Mouse (Mus musculus): Measurements from ENCODE around the gene Ugt1a9. TPM values are rescaled to one million over a fixed set of nuclear protein-coding genes. Genes with fewer than 3 reads are reported as not detected.

Gene Ugt1a9
- total and polyA plus RNA-seq, 3 experiments, result not detected

GRCm38 (mm10) chr1:88227482-88227881 is 156.9 kb downstream of the Ugt1a9 start:
- dilution Hi-C loops (cut with MboI; ENCODE audit: extremely low pct_ligation_motif_present, extremely low pct_unique_long_range_greater_than_20kb, low sequenced_read_pairs) (no loop called here), in situ Hi-C loops (cut with MboI; ENCODE audit: low pct_ligation_motif_present, low pct_unique_long_range_greater_than_20kb, low sequenced_read_pairs) (no loop called here)
- H3K79me2 ChIP-seq (replicated peaks; ENCODE audit: control insufficient read depth, extremely low read depth, insufficient read depth, poor library complexity, severe bottlenecking), result no peaks in the 10 kb centered on the region
- no peak overlapping the region for H3K27ac ChIP-seq (ENCODE audit: insufficient read depth, low read depth)
- peaks cover 64% of the 10 kb centered on the region for H3K9me3 ChIP-seq (replicated peaks; ENCODE audit: low read length)
- no peak overlapping the region for H3K4me2 ChIP-seq (ENCODE audit: insufficient read depth, low read depth, poor library complexity, severe bottlenecking)
- 0 out of 4 replicates have a peak, but pooled peaks cover 0 to 3% of the 10 kb centered on the region in 2 experiments for H3K4me1 ChIP-seq (ENCODE audit: control insufficient read depth in 1 of 2, insufficient read depth in 2 of 2)
- H3K9ac ChIP-seq (ENCODE audit: insufficient read depth, low read depth), result no peak overlapping the region
- H3K4me3 ChIP-seq (replicated peaks in 1 of 3; ENCODE audit: low read depth in 2 of 3, low read length in 2 of 3, poor library complexity in 1 of 3), result no peak overlapping the region
- H3K27me3 ChIP-seq (replicated peaks), result no peaks in the 10 kb centered on the region
- TF ChIP-seq MAX (IDR thresholded peaks at IDR 0.05; ENCODE audit: low read length) (peak; percentile 44; the same call in 1 of the 2 replicates), ZKSCAN1 (IDR thresholded peaks at IDR 0.05; ENCODE audit: borderline replicate concordance, low read depth, low read length) (no peak)
- H3K36me3 ChIP-seq (replicated peaks in 1 of 2; ENCODE audit: control insufficient read depth in 1 of 2, insufficient read depth in 1 of 2, low read length in 1 of 2), result no peaks in the 10 kb centered on the region
- DNase-seq (ENCODE audit: extremely low read depth), result no peak

GRCm38 (mm10) chr1:88228121-88228520 is 157.5 kb downstream of the Ugt1a9 start:
- Histone ChIP-seq H3K27me3 (replicated peaks) (no peaks in the 10 kb centered on the region), H3K9me3 (replicated peaks; ENCODE audit: low read length) (peaks cover 71% of the 10 kb centered on the region), H3K79me2 (replicated peaks; ENCODE audit: control insufficient read depth, extremely low read depth, insufficient read depth, poor library complexity, severe bottlenecking) (no peaks in the 10 kb centered on the region), H3K4me2 (ENCODE audit: insufficient read depth, low read depth, poor library complexity, severe bottlenecking) (no peak overlapping the region), H3K9ac (ENCODE audit: insufficient read depth, low read depth) (no peak overlapping the region), H3K27ac (ENCODE audit: insufficient read depth, low read depth) (no peak overlapping the region), H3K4me1 (ENCODE audit: control insufficient read depth in 1 of 2, insufficient read depth in 2 of 2) (0 out of 4 replicates have a peak, but pooled peaks cover 0 to 3% of the 10 kb centered on the region in 2 experiments), H3K36me3 (replicated peaks in 1 of 2; ENCODE audit: control insufficient read depth in 1 of 2, insufficient read depth in 1 of 2, low read length in 1 of 2) (no peaks in the 10 kb centered on the region), H3K4me3 (replicated peaks in 1 of 3; ENCODE audit: low read depth in 2 of 3, low read length in 2 of 3, poor library complexity in 1 of 3) (no peak overlapping the region)
- dilution Hi-C loops (cut with MboI; ENCODE audit: extremely low pct_ligation_motif_present, extremely low pct_unique_long_range_greater_than_20kb, low sequenced_read_pairs) (no loop called here), in situ Hi-C loops (cut with MboI; ENCODE audit: low pct_ligation_motif_present, low pct_unique_long_range_greater_than_20kb, low sequenced_read_pairs) (no loop called here)
- TF ChIP-seq SIN3A (IDR thresholded peaks at IDR 0.05; ENCODE audit: low read length), result no peak
- no peak for TF ChIP-seq HCFC1 (IDR thresholded peaks at IDR 0.05; ENCODE audit: low read depth, low read length)
- TF ChIP-seq TBP (conservative IDR thresholded peaks at IDR 0.05; ENCODE audit: low read depth, low read length), result no peak
- no peak for TF ChIP-seq MYC (IDR thresholded peaks at IDR 0.05; ENCODE audit: low read depth, low read length)
- no peak for TF ChIP-seq CTCF (conservative IDR thresholded peaks at IDR 0.05 in 1 of 2, IDR thresholded peaks at IDR 0.05 in 1 of 2; ENCODE audit: low read depth in 2 of 2, low read length in 2 of 2)
- no peak for TF ChIP-seq ZNF384 (IDR thresholded peaks at IDR 0.05; ENCODE audit: low read depth, low read length)
- no peak for DNase-seq (ENCODE audit: extremely low read depth)

- dilution Hi-C loops (cut with MboI; ENCODE audit: extremely low pct_ligation_motif_present, extremely low pct_unique_long_range_greater_than_20kb, low sequenced_read_pairs), result no loop called here
- no peak overlapping the region for H3K4me3 ChIP-seq (replicated peaks in 1 of 3; ENCODE audit: low read depth in 2 of 3, low read length in 2 of 3, poor library complexity in 1 of 3)
- H3K36me3 ChIP-seq (replicated peaks in 1 of 2; ENCODE audit: control insufficient read depth in 1 of 2, insufficient read depth in 1 of 2, low read length in 1 of 2), result no peaks in the 10 kb centered on the region
Measured at GRCm38 (mm10) chr1:88229566-88229965, 159.0 kb downstream of the Ugt1a9 start.

More at GRCm38 (mm10) chr1:88229566-88229965, 159.0 kb downstream of the Ugt1a9 start:
- Histone ChIP-seq H3K9ac (ENCODE audit: insufficient read depth, low read depth) (no peak overlapping the region), H3K27ac (ENCODE audit: insufficient read depth, low read depth) (no peak overlapping the region), H3K4me2 (ENCODE audit: insufficient read depth, low read depth, poor library complexity, severe bottlenecking) (no peak overlapping the region), H3K4me1 (ENCODE audit: control insufficient read depth in 1 of 2, insufficient read depth in 2 of 2) (0 out of 4 replicates have a peak, but pooled peaks cover 0 to 3% of the 10 kb centered on the region in 2 experiments), H3K79me2 (replicated peaks; ENCODE audit: control insufficient read depth, extremely low read depth, insufficient read depth, poor library complexity, severe bottlenecking) (no peaks in the 10 kb centered on the region), H3K27me3 (replicated peaks) (no peaks in the 10 kb centered on the region), H3K9me3 (replicated peaks; ENCODE audit: low read length) (peaks cover 68% of the 10 kb centered on the region)
- no peak for TF ChIP-seq JUND (conservative IDR thresholded peaks at IDR 0.05; ENCODE audit: low read depth, low read length)
- TF ChIP-seq HCFC1 (IDR thresholded peaks at IDR 0.05; ENCODE audit: low read depth, low read length), result no peak
- TF ChIP-seq MAZ (IDR thresholded peaks at IDR 0.05; ENCODE audit: low read depth, low read length), result no peak
- TF ChIP-seq BHLHE40 (IDR thresholded peaks at IDR 0.05; ENCODE audit: low read depth, low read length), result no peak
- TF ChIP-seq CHD1 (IDR thresholded peaks at IDR 0.05; ENCODE audit: low read depth, low read length), result no peak
- no peak for TF ChIP-seq CTCF (conservative IDR thresholded peaks at IDR 0.05 in 1 of 2, IDR thresholded peaks at IDR 0.05 in 1 of 2; ENCODE audit: low read depth in 2 of 2, low read length in 2 of 2)
- no peak for TF ChIP-seq JUN (IDR thresholded peaks at IDR 0.05; ENCODE audit: insufficient read depth, low read depth, low read length)
- TF ChIP-seq ETS1 (conservative IDR thresholded peaks at IDR 0.05; ENCODE audit: low read depth, low read length), result no peak
- TF ChIP-seq ZNF384 (IDR thresholded peaks at IDR 0.05; ENCODE audit: low read depth, low read length), result no peak
- no peak for TF ChIP-seq ELF1 (IDR thresholded peaks at IDR 0.05; ENCODE audit: low read depth, low read length)
- TF ChIP-seq MAX (IDR thresholded peaks at IDR 0.05; ENCODE audit: low read length), result no peak
- no peak for TF ChIP-seq RCOR1 (conservative IDR thresholded peaks at IDR 0.05; ENCODE audit: low read depth, low read length)
- TF ChIP-seq MXI1 (IDR thresholded peaks at IDR 0.05; ENCODE audit: low read depth, low read length), result no peak
- no peak for TF ChIP-seq RAD21 (IDR thresholded peaks at IDR 0.05; ENCODE audit: low read depth, low read length)
- no peak for TF ChIP-seq PAX5 (IDR thresholded peaks at IDR 0.05; ENCODE audit: low read length)
- no peak for TF ChIP-seq ZC3H11A (IDR thresholded peaks at IDR 0.05; ENCODE audit: low read depth, low read length)
- in situ Hi-C loops (cut with MboI; ENCODE audit: low pct_ligation_motif_present, low pct_unique_long_range_greater_than_20kb, low sequenced_read_pairs), result no loop called here
- no peak for DNase-seq (ENCODE audit: extremely low read depth)

Measured in CH12.LX (cell line).